Mouse (Mus musculus) heart, postnatal 36 days (tissue): ENCODE measurements around the gene Ankdd1a. TPM values are rescaled to one million over a fixed set of nuclear protein-coding genes. Genes with fewer than 3 reads are reported as not detected.

Experiments
- DNase-seq, 2 experiments: peaks; one replicate each; pipeline ENCODE4 v3.0.0; 2021 to 2022
- intact Hi-C: fragments of 180-260 bp; cut with DNase I; formaldehyde crosslinking; loops from one replicate; pipeline ENCODE4 v1.15.1; 2025
- total RNA-seq, 2 experiments: library from RNA; stranded (reverse); gene quantifications; 2 replicates each; pipeline ENCODE4 v1.2.3; 2021

The Ankdd1a gene
- total RNA-seq, 2 experiments from 2014 or later, result not detected

GRCm38 (mm10) chr9:65512520-65512919 lies 7.5 kb downstream of the Ankdd1a start:
- intact Hi-C loops, result no loop called here
- DNase-seq, result no peak

- intact Hi-C loops, result no loop called here
- DNase-seq, result no peak
These were observed 11.5 kb downstream of the Ankdd1a start for GRCm38 (mm10) chr9:65508449-65508848.

- intact Hi-C loops, result no loop called here
- no peak for DNase-seq
These were observed 17.1 kb downstream of the Ankdd1a start for GRCm38 (mm10) chr9:65502721-65503505.

- intact Hi-C loops, result no loop called here
- DNase-seq, result no peak
These were observed 17.8 kb downstream of the Ankdd1a start for GRCm38 (mm10) chr9:65502146-65502545.

- intact Hi-C loops, result no loop called here
These were observed 27.1 kb downstream of the Ankdd1a start for GRCm38 (mm10) chr9:65492851-65493250.

GRCm38 (mm10) chr9:65492351-65492750 lies 27.6 kb downstream of the Ankdd1a start:
- intact Hi-C loops, result no loop called here
- no peak for DNase-seq

More at GRCm38 (mm10) chr9:65492851-65493250, 27.1 kb downstream of the Ankdd1a start:
- no peak for DNase-seq

GRCm38 (mm10) chr9:65491476-65491875 lies 28.5 kb downstream of the Ankdd1a start:
- intact Hi-C loops, result no loop called here

GRCm38 (mm10) chr9:65480071-65480470 lies 39.9 kb downstream of the Ankdd1a start:
- DNase-seq, result no peak
- intact Hi-C loops, result no loop called here

More at GRCm38 (mm10) chr9:65491476-65491875, 28.5 kb downstream of the Ankdd1a start:
- DNase-seq, result no peak

GRCm38 (mm10) chr9:65479158-65479557 lies 40.8 kb downstream of the Ankdd1a start:
- DNase-seq, result no peak
- intact Hi-C loops, result no loop called here

GRCm38 (mm10) chr9:65472769-65473168 lies 47.2 kb downstream of the Ankdd1a start:
- no peak for DNase-seq
- intact Hi-C loops, result no loop called here

GRCm38 (mm10) chr9:65467686-65468085 lies 52.3 kb downstream of the Ankdd1a start:
- intact Hi-C loops, result no loop called here
- DNase-seq, result no peak

- intact Hi-C loops, result no loop called here
- DNase-seq, result no peak
These were observed 54.8 kb downstream of the Ankdd1a start for GRCm38 (mm10) chr9:65465241-65465640.

- peak; percentile 26 to 31 for DNase-seq
- intact Hi-C loops, result loop anchor here (5.0 kb wide), 1 partner anchor 113 kb away; no protein-coding TSS in a partner anchor
These were observed 55.8 kb downstream of the Ankdd1a start for GRCm38 (mm10) chr9:65464161-65464560.

GRCm38 (mm10) chr9:65462544-65462943 lies 57.4 kb downstream of the Ankdd1a start:
- intact Hi-C loops, result loop anchor here (5.0 kb wide), 1 partner anchor 115 kb away; no protein-coding TSS in a partner anchor
- no peak for DNase-seq

- DNase-seq, result peak; percentile 98
- intact Hi-C loops, result loop anchor here (5.0 kb wide), 1 partner anchor 116 kb away; no protein-coding TSS in a partner anchor
These were observed 59.1 kb downstream of the Ankdd1a start, which contains the start of gene Spg21 for GRCm38 (mm10) chr9:65460732-65461442. Gene Spg21, plus strand, starts transcription at chr9:65460947.

GRCm38 (mm10) chr9:65460198-65460597 lies 59.8 kb downstream of the Ankdd1a start:
- no peak for DNase-seq
- intact Hi-C loops, result loop anchor here (5.0 kb wide), 1 partner anchor 117 kb away; no protein-coding TSS in a partner anchor

GRCm38 (mm10) chr9:65458975-65459374 lies 61.0 kb downstream of the Ankdd1a start:
- no peak for DNase-seq
- intact Hi-C loops, result no loop called here

- intact Hi-C loops, result no loop called here
- DNase-seq, result no peak
These were observed 72.0 kb downstream of the Ankdd1a start for GRCm38 (mm10) chr9:65447951-65448350.

- intact Hi-C loops, result no loop called here
- DNase-seq, result no peak
These were observed 75.3 kb downstream of the Ankdd1a start for GRCm38 (mm10) chr9:65444692-65445091.
